Mouse (Mus musculus): Measurements from ENCODE around the gene Arhgap8. TPM values are rescaled to one million over a fixed set of nuclear protein-coding genes. Genes with fewer than 3 reads are reported as not detected.
"Not testable (repeated sequence)": the region's sequence is repeated elsewhere in the genome, so short reads cannot be mapped to it uniquely, and the experiment has no call there.

Gene Arhgap8
- polyA plus RNA-seq, 1 experiment from 2014 or later: 0.40 TPM

DNA sequence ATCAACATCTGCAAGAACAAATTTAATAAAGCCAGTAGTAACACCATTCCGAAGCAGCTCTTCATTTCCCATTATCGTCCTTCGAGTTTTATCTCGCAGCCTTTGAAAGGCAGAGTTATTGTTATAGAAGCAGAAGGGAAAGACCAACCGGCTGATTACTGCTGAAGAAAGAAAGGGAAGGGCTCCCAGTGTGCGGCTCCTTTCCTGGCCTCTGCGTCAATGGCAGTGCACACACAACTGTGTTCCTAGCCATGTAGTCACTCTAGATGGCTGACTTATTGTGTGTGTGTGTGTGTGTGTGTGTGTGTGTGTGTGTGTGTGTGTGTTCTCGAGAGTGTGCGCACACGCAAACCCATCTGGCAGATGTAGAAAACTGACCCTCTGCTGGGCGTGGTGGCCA lies 4.7 kb upstream of the Arhgap8 start:
- Histone ChIP-seq H3K9me3 (replicated peaks) (no peaks in the 10 kb centered on the region), H3K4me1 (replicated peaks) (peaks cover 7% of the 10 kb centered on the region; the same call in 1 of the 2 replicates), H3K9ac (no peak overlapping the region), H3K36me3 (replicated peaks) (no peaks in the 10 kb centered on the region), H3K4me2 (peak overlapping the region; percentile 54), H3K27ac (replicated peaks) (0 out of 2 replicates have a peak overlapping the region, but pooled peaks have one; percentile 24), H3K27me3 (peaks cover 33% of the 10 kb centered on the region), H3K4me3 (replicated peaks) (0 out of 2 replicates have a peak overlapping the region, but pooled peaks have one; percentile 12)
- ATAC-seq (ENCODE audit: insufficient read depth): no peak
- WGBS (ENCODE audit: insufficient replicate concordance): 25% methylated on average over 11 of the region's 11 CpGs

DNA sequence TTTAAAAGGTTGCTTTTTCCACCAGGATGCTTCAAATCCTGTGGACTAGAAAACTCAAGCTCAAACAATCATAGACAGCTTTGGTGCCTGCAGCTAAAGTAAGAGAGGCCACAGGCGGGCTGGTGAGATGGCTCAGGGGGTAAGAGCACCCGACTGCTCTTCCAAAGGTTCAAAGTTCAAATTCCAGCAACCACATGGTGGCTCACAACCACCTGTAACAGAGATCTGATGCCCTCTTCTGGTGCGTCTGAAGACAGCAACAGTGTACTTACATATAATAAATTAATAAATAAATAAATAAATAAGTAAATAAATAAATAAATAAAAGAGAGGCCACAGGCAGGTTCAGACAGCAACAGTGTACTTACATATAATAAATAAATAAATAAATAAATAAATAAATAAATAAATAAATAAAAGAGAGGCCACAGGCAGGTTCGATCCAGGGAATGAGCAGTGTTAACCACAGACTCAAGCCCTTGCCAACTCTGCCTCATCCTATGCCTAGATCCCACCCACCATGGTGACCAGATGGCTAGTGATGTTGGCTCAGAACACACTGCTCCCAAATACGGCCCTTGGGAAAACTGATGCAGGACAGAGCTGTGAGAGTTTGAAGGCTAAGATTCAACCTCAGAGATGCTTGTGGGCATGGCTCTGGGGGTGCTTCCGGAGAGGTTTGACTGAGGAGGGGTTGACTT lies 2.1 kb upstream of the Arhgap8 start:
- not testable (repeated sequence) for H3K27ac ChIP-seq (replicated peaks); H3K36me3 ChIP-seq (replicated peaks); H3K9me3 ChIP-seq (replicated peaks); H3K9ac ChIP-seq; H3K4me2 ChIP-seq; H3K4me1 ChIP-seq (replicated peaks); H3K4me3 ChIP-seq (replicated peaks); ATAC-seq (ENCODE audit: insufficient read depth)
- 43% methylated on average over 6 of the region's 6 CpGs for WGBS (ENCODE audit: insufficient replicate concordance)
- H3K27me3 ChIP-seq: peaks cover 45% of the 10 kb centered on the region

DNA sequence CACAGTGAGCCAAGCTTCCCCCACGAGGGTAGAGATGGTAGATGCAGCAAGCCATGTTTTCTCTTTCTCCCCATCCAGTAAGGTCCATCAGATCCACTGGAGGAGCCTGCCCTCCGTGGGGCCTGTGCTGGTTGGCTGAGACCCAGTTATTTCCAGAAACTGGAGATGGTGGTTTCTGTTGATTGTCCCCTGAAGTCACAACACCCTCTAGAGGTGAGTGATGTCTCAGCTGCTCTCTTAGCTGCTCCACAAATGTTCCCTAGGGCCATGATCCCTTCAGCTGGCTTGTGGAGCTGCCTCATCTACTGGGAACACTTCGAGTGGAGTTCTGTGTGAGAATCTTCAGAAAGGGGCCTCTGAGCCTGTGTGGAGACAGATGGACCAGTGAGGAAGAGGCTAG lies 1.1 kb upstream of the Arhgap8 start:
- Histone ChIP-seq H3K27ac (replicated peaks) (no peak overlapping the region), H3K36me3 (replicated peaks) (no peaks in the 10 kb centered on the region), H3K27me3 (peaks cover 44% of the 10 kb centered on the region), H3K4me2 (no peak overlapping the region), H3K9me3 (replicated peaks) (no peaks in the 10 kb centered on the region), H3K4me3 (replicated peaks) (no peak overlapping the region), H3K9ac (no peak overlapping the region), H3K4me1 (replicated peaks) (peaks cover 7% of the 10 kb centered on the region; the same call in 1 of the 2 replicates)
- no peak for ATAC-seq (ENCODE audit: insufficient read depth)
- 31% methylated on average over 3 of the region's 3 CpGs for WGBS (ENCODE audit: insufficient replicate concordance)

DNA sequence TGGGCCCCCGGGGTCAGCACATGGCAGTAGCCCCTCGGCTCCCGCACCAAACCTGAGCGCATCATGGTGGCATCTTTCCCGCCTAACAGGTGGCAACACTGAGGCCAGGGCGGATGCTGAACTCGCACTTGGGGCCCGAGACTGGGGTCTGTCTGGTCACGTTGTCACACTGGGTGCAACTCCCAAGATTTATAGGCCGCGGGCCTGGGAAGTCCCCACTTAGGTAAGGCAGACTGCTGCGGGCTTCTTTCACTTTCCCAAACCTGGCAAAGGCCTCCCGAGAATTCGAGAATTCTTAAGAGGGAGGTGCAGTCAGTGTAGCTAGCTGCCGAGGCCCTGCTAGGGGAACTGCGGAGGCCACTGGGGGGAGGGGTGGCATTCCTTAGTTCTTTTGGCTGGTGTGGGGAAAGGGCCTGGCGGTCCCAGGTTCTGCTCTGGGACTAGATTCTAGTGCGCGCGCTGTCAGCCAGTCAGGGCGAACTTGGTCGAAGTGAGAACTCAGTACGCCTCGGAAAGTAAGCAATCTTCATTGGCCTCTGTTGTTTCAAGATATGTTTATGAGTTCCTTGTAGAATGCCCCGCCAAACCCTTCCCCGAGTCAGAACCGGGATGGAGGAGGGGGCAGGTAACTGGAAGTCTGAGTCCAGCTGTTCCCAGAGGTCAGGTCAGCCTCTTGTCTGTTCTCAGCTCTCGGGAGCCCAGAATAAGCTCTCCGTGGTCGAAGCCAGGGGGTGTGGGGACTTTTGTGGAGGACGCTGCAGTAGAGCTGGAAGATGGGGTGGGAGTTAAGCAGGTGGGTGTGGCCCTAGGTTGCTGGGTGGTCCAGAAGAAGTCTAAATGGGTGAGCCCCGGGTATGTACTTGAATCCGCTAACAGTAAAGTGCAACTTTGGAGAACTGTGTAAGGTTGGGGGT lies 696 bp downstream of the Arhgap8 start:
- WGBS (ENCODE audit: insufficient replicate concordance): 6% methylated on average over 33 of the region's 33 CpGs
- Histone ChIP-seq H3K36me3 (replicated peaks) (no peaks in the 10 kb centered on the region), H3K4me3 (replicated peaks) (peak overlapping the region; percentile 34), H3K9me3 (replicated peaks) (no peaks in the 10 kb centered on the region), H3K4me1 (replicated peaks) (no peaks in the 10 kb centered on the region), H3K27ac (replicated peaks) (no peak overlapping the region), H3K4me2 (peak overlapping the region; percentile 62), H3K27me3 (peaks cover 31% of the 10 kb centered on the region), H3K9ac (no peak overlapping the region)
- no peak for ATAC-seq (ENCODE audit: insufficient read depth)

DNA sequence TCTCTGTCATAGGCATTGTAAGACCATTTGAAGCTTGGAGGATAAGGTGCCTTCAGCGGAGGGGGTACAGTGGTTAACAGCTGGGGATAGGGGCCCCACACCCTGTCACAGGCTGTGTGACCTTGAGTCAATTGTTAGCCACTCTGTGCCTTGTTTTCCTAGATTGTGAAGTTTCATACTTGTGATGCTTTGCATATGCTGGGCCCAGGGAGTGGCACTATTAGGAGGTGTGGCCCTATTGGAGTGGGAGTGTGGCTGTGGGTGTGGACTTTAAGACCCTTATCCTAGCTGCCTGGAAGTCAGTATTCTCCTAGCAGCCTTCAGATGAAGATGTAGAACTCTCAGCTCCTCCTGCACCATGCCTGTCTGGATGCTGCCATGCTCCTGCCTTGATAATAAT lies 3.8 kb downstream of the Arhgap8 start:
- ATAC-seq (ENCODE audit: insufficient read depth); H3K4me3 ChIP-seq (replicated peaks): not testable (repeated sequence)
- WGBS (ENCODE audit: insufficient replicate concordance): 65% methylated on average over 1 of the region's 1 CpGs

DNA sequence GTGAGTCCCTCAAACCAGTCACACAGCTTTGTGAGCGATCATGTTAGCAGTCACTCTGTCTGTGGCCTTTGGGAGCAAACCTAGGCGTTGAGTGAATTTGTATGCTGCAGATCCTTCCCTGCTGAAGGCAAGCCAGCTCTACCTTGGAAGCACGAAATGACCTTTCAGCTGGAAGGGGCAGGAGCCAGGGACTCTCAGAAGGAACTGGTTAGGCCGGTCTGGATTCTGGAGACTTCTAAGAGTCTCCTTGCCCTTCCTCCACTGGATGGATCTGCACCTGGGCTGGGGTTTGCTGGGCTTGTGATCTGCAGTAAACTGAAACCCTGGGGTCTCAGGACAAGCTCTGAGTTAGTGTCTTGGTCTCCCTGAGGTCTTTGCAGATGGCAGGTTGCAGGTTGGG lies 4.3 kb downstream of the Arhgap8 start:
- no peaks in the 10 kb centered on the region for H3K36me3 ChIP-seq (replicated peaks)
- no peaks in the 10 kb centered on the region for H3K9me3 ChIP-seq (replicated peaks)
- H3K4me3 ChIP-seq (replicated peaks): no peak overlapping the region
- WGBS (ENCODE audit: insufficient replicate concordance): 58% methylated on average over 4 of the region's 4 CpGs
- no peak for ATAC-seq (ENCODE audit: insufficient read depth)
- H3K4me1 ChIP-seq (replicated peaks): no peaks in the 10 kb centered on the region
- no peak overlapping the region for H3K9ac ChIP-seq
- H3K27ac ChIP-seq (replicated peaks): no peak overlapping the region
- no peak overlapping the region for H3K4me2 ChIP-seq
- peaks cover 21% of the 10 kb centered on the region for H3K27me3 ChIP-seq

More for the DNA sequence above, 3.8 kb downstream of the Arhgap8 start:
- H3K27me3 ChIP-seq: peaks cover 27% of the 10 kb centered on the region
- not testable (repeated sequence) for H3K9ac ChIP-seq; H3K9me3 ChIP-seq (replicated peaks); H3K27ac ChIP-seq (replicated peaks); H3K4me1 ChIP-seq (replicated peaks); H3K36me3 ChIP-seq (replicated peaks); H3K4me2 ChIP-seq

DNA sequence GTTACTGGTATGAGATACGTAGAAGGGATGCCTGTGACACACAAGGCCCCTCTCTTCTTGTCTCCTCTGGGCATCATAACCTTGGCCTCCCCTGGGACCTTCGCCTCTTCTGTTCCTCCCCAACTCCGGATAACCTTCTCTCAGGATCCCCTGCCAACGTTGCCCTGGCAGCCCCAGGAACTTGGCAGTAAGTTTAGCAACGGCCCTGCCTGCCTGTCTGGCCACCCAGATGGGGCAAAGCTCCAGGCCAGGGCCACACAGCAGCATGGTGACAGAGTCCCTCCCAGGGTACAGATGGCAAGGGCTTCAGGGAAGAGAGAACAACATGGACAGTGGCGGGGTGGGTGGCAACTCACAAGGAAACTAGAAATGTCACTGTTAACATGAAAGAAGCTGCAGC lies 9.8 kb downstream of the Arhgap8 start:
- no peak overlapping the region for H3K9ac ChIP-seq
- no peaks in the 10 kb centered on the region for H3K27me3 ChIP-seq
- ATAC-seq (ENCODE audit: insufficient read depth): no peak
- H3K4me2 ChIP-seq: no peak overlapping the region
- no peak overlapping the region for H3K4me3 ChIP-seq (replicated peaks)
- no peaks in the 10 kb centered on the region for H3K36me3 ChIP-seq (replicated peaks)
- 54% methylated on average over 6 of the region's 6 CpGs for WGBS (ENCODE audit: insufficient replicate concordance)
- H3K27ac ChIP-seq (replicated peaks): no peak overlapping the region
- H3K4me1 ChIP-seq (replicated peaks): no peaks in the 10 kb centered on the region
- no peaks in the 10 kb centered on the region for H3K9me3 ChIP-seq (replicated peaks)

DNA sequence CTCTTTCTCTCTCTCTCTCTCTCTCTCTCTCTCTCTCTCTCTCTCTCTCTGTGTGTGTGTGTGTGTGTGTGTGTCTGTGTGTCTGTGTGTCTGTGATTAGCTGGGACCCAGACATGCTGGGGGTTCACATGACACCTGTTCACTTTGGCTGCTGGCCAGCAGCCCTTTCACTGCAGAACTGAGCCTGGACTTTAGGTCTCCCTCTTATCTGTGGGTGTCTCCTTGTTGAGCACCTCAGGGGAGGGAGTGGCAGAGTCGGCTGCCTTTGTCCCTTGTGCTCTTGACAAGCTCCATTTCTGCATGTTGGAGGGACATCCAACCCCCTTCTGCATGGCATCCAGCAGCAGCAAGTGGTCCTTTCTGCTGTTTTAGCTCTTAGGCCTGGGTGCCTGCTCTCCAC lies 11.0 kb downstream of the Arhgap8 start:
- H3K4me2 ChIP-seq: no peak overlapping the region
- no peaks in the 10 kb centered on the region for H3K27me3 ChIP-seq
- no peaks in the 10 kb centered on the region for H3K4me1 ChIP-seq (replicated peaks)
- no peak for ATAC-seq (ENCODE audit: insufficient read depth)
- no peaks in the 10 kb centered on the region for H3K36me3 ChIP-seq (replicated peaks)
- H3K9ac ChIP-seq: no peak overlapping the region
- H3K27ac ChIP-seq (replicated peaks): no peak overlapping the region
- 17% methylated on average over 1 of the region's 1 CpGs for WGBS (ENCODE audit: insufficient replicate concordance)
- no peaks in the 10 kb centered on the region for H3K9me3 ChIP-seq (replicated peaks)
- H3K4me3 ChIP-seq (replicated peaks): no peak overlapping the region

DNA sequence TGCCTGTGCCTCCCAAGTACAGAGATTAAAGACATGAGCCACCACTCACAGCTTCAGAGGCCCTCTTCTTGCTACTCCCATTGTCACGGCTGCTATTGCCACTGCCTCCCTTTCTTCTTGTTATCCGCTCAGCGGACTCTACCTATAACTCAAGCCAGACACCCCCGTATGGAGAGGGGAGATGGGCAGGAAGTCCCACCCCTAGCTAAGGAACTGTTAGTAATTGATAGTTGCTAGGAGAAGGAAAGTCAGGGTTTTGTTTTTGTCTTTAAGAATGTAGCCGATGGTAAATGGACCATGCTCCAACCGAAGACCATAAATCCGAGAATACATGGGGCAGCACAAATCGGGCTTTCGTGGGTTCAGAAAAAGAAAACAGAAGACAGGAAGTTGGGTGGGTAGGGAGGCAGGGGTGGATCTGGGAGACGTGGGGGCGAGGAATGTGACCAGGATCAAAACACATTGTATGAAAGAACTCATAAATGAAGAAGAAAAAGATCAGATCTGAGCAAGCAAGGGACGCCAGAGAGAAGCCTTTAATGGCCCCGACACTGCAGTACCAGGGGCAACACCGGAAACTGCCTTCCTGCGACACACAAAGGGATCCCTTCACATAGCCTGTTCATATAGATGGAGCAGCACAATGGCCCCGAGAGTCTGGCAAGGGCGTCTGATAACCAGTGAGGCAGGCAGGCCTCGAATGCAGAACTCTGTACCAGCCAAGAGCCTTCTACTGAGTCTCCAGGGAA lies 12.0 kb downstream of the Arhgap8 start:
- ATAC-seq (ENCODE audit: insufficient read depth): no peak
- Histone ChIP-seq H3K9ac (no peak overlapping the region), H3K27ac (replicated peaks) (no peak overlapping the region), H3K4me1 (replicated peaks) (no peaks in the 10 kb centered on the region), H3K9me3 (replicated peaks) (no peaks in the 10 kb centered on the region), H3K27me3 (no peaks in the 10 kb centered on the region), H3K36me3 (replicated peaks) (no peaks in the 10 kb centered on the region), H3K4me2 (no peak overlapping the region), H3K4me3 (replicated peaks) (no peak overlapping the region)
- WGBS (ENCODE audit: insufficient replicate concordance): 39% methylated on average over 18 of the region's 18 CpGs

DNA sequence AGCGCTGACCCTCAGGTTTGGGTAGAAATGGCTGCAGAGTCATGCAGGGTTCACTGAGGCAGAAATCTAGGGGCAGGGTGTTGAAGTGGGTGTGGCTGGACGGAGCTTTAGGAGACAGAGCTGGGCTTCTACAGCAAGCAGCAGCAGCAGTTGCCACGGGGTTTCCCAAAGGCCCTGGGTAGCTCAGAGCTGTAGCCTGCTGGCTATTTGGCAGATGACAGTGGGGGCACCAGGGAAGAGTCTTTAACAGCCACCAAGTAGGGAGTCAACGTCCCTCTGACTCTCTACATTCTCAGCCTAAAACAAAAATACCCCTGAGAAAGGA lies 12.5 kb downstream of the Arhgap8 start:
- 51% methylated on average over 4 of the region's 4 CpGs for WGBS (ENCODE audit: insufficient replicate concordance)
- Histone ChIP-seq H3K27ac (replicated peaks) (no peak overlapping the region), H3K4me1 (replicated peaks) (no peaks in the 10 kb centered on the region), H3K9ac (no peak overlapping the region), H3K4me2 (no peak overlapping the region), H3K27me3 (no peaks in the 10 kb centered on the region), H3K36me3 (replicated peaks) (no peaks in the 10 kb centered on the region), H3K9me3 (replicated peaks) (no peaks in the 10 kb centered on the region), H3K4me3 (replicated peaks) (no peak overlapping the region)
- ATAC-seq (ENCODE audit: insufficient read depth): no peak

All from liver, embryonic 15.5 days (tissue).